Mouse (Mus musculus) gastrocnemius, postnatal 14 days (tissue): ENCODE measurements at regions not wholly inside any gene's neighbourhood (a gene's known extent, or its start where the extent isn't known, plus 50 kb on each side); places are given as distances from the start of the nearest gene placed in this dataset.

Experiments used
- DNase-seq: peaks from one replicate; pipeline ENCODE4 v3.0.0; 2021; ENCODE audit warnings: mixed read lengths
- intact Hi-C: fragments of 180-260 bp; cut with DNase I; formaldehyde crosslinking; loops from one replicate; pipeline ENCODE4 v1.15.1; 2025; ENCODE audit warnings: low total_unique reads

DNA sequence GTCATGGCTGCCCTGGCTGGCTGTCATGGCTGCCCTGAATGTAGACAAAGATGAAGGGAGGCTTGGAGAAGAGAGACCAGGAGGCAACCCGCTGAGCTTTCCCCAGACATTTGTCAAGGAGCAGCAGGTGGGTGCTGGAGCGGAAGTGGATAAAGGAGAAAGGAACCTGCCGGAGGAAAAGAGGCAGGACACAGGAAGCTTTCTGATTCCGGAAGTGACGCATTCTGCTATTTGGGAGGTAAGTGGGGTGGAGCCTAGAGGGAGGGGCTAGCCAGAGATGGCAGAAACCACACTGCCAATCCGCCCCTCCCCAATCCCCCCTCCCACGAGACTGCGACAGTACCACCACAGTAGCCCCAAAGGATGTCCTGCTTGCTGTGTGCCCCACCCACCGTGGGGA lies 80.1 kb downstream of the Gm572 start:
- intact Hi-C loops = no loop called here
- DNase-seq = no peak

DNA sequence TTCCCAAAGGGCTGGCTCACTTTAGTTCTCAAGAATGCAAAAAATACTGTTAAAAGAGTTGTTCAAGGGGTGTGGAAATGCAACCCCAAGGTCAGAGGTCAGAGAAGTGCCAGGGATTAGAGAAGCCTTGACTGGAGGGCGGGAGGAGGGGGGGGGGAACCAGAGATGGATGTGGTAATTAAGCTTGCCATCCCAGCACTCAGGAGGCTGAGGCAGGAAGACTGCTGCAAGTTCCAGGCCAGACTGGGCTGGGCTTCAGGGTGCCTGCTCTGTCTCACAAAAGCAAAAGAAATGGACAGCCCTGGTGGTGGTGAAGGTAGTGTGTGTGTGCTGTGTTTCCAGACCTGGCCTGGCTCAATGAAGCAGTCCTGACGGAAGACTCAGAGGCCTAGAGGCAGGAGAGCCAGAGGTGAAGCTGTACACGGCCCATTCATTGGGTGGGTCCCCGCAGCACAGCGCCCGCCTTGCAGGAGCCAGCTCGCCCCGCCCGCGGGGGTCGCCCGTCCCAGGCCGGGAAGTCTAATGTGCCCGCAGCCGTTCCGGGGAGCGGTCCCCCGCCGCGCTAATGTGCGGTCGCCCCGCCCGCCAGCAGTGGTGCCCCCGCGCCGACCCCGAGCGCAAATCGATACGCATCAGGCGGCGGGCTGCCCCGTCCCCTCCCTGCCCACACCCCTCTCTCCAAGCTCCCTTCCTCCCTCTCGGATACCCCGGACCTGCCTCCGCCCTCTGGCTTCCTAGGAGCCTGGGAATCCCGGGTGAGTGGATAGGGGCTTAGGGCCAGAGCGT lies 80.1 kb upstream of the Casz1 start:
- no peak for DNase-seq
- intact Hi-C loops = no loop called here

DNA sequence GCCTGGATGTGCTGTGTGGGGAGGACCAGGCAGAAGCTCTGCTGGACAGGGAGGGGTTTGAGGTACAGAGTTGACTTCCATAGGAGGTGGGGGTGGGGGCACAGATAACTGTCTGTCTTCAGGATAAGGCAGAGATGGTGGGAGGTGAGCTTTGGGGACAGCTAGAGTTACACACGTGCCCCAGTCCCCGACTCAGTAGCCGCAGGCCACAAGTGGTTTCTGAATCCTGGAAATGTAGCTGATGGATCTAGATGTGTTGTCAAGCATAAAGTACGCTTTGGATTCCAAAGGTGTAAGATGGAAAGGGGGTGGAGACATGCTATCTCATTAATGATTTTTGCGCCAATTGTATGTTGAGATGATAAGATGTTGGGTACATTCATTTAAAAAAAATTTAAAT lies 75.4 kb upstream of the Casz1 start:
- intact Hi-C loops = no loop called here

DNA sequence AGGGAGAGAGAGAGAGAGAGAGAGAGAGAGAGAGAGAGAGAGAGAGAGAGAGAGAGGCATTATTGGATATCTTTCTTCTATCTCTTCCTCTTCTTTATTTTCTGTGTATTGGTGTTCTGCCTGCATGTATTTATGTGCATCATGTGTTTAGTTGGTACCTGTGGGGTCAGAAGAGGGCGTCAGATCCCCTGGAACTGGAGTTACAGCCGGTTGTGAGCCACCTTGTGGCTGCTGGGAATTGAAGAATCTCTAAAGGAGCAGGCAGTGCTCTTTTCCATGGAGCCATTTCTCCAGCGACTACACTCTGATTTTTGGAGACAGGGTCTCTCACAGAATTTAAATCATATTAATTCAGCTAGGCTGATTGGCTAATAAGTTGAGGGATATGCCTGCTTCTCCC lies 72.6 kb upstream of the Casz1 start:
- no peak for DNase-seq
- intact Hi-C loops = no loop called here

More for the DNA sequence above, 75.4 kb upstream of the Casz1 start:
- DNase-seq = no peak

DNA sequence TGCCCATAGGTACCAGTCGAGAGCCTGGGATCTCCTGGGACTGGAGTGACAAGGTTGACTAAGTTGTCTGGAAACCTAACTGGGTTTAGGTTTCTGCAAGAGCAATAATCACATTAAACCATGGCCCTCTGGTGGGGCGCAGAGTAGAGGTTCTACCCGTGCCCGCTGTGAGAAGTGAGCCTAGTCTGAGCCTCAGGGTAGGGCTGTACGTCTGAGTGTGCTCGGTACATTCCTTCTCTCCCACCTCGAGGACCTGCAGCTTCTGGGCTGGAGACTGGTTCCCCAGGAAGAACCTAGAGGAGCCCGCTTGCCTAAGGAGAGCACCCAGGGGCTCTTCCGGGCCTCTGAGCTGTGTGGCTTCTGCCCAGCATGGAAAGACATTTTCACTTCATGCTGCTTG lies 70.2 kb upstream of the Casz1 start:
- intact Hi-C loops = no loop called here
- DNase-seq = no peak

DNA sequence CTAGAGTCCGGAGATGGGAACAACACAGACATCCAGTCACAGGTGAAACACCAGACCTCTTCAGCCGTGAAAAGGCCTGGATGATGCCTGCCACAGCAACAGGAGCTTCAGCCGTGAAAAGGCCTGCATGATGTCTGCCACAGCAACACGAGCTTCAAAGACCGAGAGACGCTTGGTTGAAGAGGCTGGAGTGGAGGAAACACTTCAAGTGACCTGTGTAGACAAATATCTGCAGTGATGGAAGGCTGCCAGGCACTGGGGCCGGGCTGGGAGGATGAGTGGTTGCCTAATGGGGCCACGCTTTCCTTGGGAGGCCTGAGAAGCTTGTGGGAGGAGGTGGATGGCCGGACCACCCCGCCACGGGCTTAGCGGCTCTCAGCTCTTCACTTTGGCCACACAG lies 69.7 kb upstream of the Casz1 start:
- intact Hi-C loops = no loop called here
- DNase-seq = no peak

DNA sequence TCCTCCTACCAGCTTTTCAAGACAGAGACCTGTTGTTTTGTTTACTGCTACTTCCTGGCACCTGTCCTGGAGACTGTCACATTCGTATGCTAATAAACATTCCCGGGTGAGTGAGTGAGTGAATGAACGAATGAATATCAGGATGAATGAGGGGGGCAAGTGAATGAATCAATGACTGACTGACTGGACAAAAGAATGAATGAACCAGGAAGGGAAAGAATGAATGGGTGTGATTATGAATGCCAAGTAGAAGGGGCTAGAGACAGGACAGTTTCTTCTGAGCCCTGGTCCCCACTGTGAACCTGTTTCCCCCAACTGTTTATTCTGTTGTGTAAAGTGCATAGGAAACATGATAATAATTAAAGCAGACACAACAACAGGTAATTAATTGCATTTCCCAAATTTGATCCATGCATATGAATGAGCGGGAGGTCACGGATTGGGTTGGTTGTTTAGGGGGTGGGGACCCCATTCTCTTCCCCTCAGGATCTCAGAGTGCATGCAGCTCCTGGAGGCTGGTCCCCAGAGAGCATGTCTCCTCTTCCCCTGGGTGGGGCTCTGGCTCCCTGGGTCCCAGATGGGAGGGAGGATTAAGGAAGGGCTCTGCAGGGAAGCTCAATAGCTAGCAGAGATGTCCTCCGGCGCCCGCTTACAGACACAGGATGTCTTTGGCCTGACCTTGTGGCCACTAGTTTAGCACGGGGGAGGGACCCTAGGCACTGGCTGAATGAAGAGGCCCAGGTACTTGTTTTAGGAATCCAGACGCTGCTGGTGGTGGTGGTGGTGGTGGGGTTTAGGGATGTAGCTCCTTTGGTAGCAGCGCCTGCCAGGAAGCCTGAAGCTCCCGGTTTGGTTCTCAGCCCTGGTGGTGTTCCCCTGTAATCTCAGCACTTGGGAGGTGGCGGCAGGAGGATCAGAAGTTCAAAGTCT lies 65.4 kb upstream of the Casz1 start:
- no peak for DNase-seq

GRCm38 (mm10) chr4:148742549-148743413 lies 61.4 kb upstream of the Casz1 start:
- intact Hi-C loops = loop anchor here (5.0 kb wide), 2 partner anchors 165 to 320 kb away; no protein-coding TSS in a partner anchor
- DNase-seq = peak; percentile 71

More for the DNA sequence above, 65.4 kb upstream of the Casz1 start:
- intact Hi-C loops = no loop called here

GRCm38 (mm10) chr4:148743414-148743844 lies 60.8 kb upstream of the Casz1 start:
- no peak for DNase-seq
- intact Hi-C loops = loop anchor here (5.0 kb wide), 2 partner anchors 164 to 319 kb away; no protein-coding TSS in a partner anchor

GRCm38 (mm10) chr4:148744053-148744452 lies 60.2 kb upstream of the Casz1 start:
- no peak for DNase-seq
- intact Hi-C loops = loop anchor here (5.0 kb wide), 2 partner anchors 163 to 318 kb away; no protein-coding TSS in a partner anchor

- intact Hi-C loops = no loop called here
These were observed 57.5 kb upstream of the Casz1 start for GRCm38 (mm10) chr4:148746460-148747314.

GRCm38 (mm10) chr4:148747315-148747644 lies 56.9 kb upstream of the Casz1 start:
- DNase-seq = no peak
- intact Hi-C loops = no loop called here

More at GRCm38 (mm10) chr4:148746460-148747314, 57.5 kb upstream of the Casz1 start:
- no peak for DNase-seq

DNA sequence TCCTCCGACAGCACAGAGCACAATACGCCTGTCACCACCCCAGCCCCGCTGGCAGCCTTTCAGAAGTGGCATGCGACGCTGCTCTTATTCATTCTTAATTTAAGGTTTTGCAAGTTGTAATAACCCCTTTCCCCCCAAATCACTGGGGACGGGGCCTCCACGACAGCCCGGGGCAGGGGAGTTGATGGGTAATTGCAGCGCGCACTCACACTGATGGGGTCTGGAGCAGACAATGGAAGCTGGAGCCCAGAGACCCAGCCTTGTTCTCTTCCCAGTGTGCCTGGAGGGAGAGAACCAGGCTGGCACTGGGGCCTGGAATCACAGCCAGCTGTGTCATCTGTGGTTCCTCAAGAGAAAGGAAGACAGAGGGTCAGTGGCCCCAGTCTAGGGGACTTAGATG lies 54.2 kb upstream of the Casz1 start:
- DNase-seq = no peak
- intact Hi-C loops = no loop called here

DNA sequence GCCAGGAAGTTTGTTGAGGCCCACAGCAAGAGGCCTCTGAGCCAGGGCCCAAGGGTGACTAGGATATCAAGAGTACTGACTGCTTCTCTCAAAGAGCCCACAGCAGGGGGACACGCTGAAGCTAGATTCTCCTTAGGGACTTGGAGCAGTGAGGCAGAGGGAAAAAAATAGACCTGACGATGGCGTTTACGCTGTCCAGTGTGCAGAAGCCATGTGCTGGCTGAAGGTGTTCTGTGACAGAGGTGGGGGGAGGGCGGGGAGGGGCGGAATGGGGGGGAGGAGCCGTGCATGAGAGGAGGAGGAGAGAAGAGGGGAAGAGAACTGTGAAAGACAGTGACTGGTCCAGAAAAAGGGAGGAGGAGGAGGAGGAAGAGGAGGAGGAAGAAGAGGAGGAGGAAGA lies 52.6 kb upstream of the Casz1 start:
- intact Hi-C loops = no loop called here
- DNase-seq = no peak

- DNase-seq = peak; percentile 34
- intact Hi-C loops = no loop called here
These were observed 51.7 kb upstream of the Casz1 start for GRCm38 (mm10) chr4:148752360-148753093.

DNA sequence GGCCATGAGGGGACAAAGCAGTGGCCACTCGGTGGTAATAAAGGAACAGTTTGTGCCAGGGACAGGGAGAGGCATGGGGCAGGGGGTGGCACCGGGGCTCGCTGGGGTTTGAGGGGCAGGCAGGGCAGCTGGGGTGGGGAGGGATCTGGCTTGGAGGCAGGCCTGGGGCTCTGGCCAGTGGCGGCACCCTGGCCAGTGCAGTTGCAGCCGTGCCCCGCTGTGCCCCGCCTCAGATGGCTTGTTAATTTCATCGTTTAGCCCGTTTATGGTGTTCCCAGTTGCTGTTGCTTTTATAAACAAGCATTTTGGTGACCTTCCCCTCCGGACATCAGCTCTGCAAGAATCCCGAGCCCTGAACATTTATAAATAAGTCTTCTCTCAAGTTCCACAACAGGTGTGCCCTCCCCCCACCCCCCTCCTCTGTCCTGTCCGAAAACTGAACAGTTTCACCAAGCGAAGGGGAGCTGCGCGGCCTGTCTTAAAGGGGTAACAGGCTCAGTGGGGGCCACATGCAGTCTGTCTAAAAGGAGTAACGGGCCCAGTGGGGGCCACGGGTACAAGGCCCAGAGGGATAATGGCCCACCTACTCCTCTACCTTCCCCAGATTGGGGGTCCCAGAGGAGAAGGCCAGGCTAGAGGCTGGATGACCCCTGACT lies 51.0 kb upstream of the Casz1 start:
- peak; percentile 61 for DNase-seq
- intact Hi-C loops = no loop called here

DNA sequence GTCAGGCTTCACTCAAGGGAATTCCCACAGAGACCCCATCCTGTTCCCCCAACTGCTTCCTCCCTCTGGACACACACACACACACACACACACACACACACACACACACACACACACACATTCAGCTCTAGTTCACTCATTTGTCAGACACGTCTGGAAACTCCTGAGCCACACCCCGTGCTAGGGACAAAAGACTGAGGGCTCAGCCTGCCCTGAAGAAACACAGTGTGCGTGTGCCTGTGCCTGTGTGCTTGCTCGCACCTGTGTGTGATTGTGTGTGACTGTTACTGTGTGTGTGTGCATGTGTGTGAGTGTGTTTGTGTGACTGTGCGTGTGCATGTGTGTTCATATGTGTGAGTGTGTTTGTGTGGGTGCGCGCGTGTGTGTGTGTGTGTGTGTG lies 50.4 kb upstream of the Casz1 start:
- intact Hi-C loops = no loop called here
- no peak for DNase-seq
